Mouse (Mus musculus): ENCODE data around the gene Trim16. TPM values are rescaled to one million over a fixed set of nuclear protein-coding genes. Genes with fewer than 3 reads are reported as not detected.

Trim16 gene
- total RNA-seq, 2 experiments from 2014 or later, result 2.3 to 2.4 TPM

GRCm38 (mm10) chr11:62878728-62879127, 58.7 kb downstream of the Trim16 start:
- no peak for DNase-seq (ENCODE audit: low spot score in 2 of 2)
- intact Hi-C loops (cut with DNase I), result loop anchor here (1.0 kb wide), 1 partner anchor 89 kb away; the partner anchor contains the start of gene Zfp286

GRCm38 (mm10) chr11:62879220-62880048, 59.4 kb downstream of the Trim16 start, which contains the start of gene Tvp23b:
Gene Tvp23b (plus strand): TSS chr11:62879455.
- DNase-seq (ENCODE audit: low spot score in 2 of 2), result peak; percentile 95 to 97
- intact Hi-C loops (cut with DNase I), result loop anchor here (1.0 kb wide), 1 partner anchor 90 kb away; the partner anchor contains the start of gene Zfp286

GRCm38 (mm10) chr11:62883407-62883806, 63.4 kb downstream of the Trim16 start:
- intact Hi-C loops (cut with DNase I), result no loop called here
- DNase-seq (ENCODE audit: low spot score in 2 of 2), result no peak

- DNase-seq (ENCODE audit: low spot score in 2 of 2), result no peak
- intact Hi-C loops (cut with DNase I), result no loop called here
Observed at GRCm38 (mm10) chr11:62885323-62885722, 65.3 kb downstream of the Trim16 start.

GRCm38 (mm10) chr11:62890796-62891195, 70.8 kb downstream of the Trim16 start:
- DNase-seq (ENCODE audit: low spot score in 2 of 2), result no peak
- intact Hi-C loops (cut with DNase I), result no loop called here

GRCm38 (mm10) chr11:62891763-62892162, 71.7 kb downstream of the Trim16 start:
- intact Hi-C loops (cut with DNase I), result no loop called here

More at GRCm38 (mm10) chr11:62891763-62892162, 71.7 kb downstream of the Trim16 start:
- DNase-seq (ENCODE audit: low spot score in 2 of 2), result no peak

Other genes with a start within 250 kb of the Trim16 start
- 10 to 100 TPM; 17.5 to 19.2 TPM for gene Trpv2, start 245.7 kb upstream of the Trim16 start, total RNA-seq (2021)
- 10 to 100 TPM; 18.7 to 21.8 TPM for gene Lrrc75a, start 171.7 kb upstream of the Trim16 start, total RNA-seq (2021)
- 10 to 100 TPM; 20.2 to 27.0 TPM for gene Mmgt2, start 171.6 kb upstream of the Trim16 start, total RNA-seq (2021)
- gene Zfp287, start 88.3 kb upstream of the Trim16 start, total RNA-seq (2021), result 10 to 100 TPM; 14.0 to 19.1 TPM
- gene Gm10428, start 67.1 kb upstream of the Trim16 start, total RNA-seq (2021), result not detected
- 10 to 100 TPM; 19.8 to 27.2 TPM for gene Zfp286, start 30.8 kb upstream of the Trim16 start, total RNA-seq (2021)
- gene Fbxw10, start 26.8 kb downstream of the Trim16 start, total RNA-seq (2021), result under 1 TPM; 0.39 to 0.74 TPM
- 10 to 100 TPM; 29.4 to 29.6 TPM for gene Tvp23b, start 59.2 kb downstream of the Trim16 start, total RNA-seq (2021)
- gene Cdrt4, start 131.0 kb downstream of the Trim16 start, total RNA-seq (2021), result not detected
- not detected for gene Tekt3, start 241.4 kb downstream of the Trim16 start, total RNA-seq (2021)